Mouse (Mus musculus) forebrain, embryonic 12.5 days (tissue): ENCODE measurements around the gene Hsd17b6. TPM values are rescaled to one million over a fixed set of nuclear protein-coding genes. Genes with fewer than 3 reads are reported as not detected.
"Not testable (repeated sequence)": the region's sequence is repeated elsewhere in the genome, so short reads cannot be mapped to it uniquely, and the experiment has no call there.

ENCODE experiments used
- ATAC-seq: fragments of 200-750 bp; cut with Nextera tagmentation; 2 replicates; pipeline ENCODE4 v1.8.0; 2017; ENCODE audit warnings: moderate TSS enrichment; ENCODE audit not compliant: low FRiP score
- H3K27ac ChIP-seq: fragments of 300-500 bp; sonication (generic); 2 replicates; pipeline ENCODE4 v1.5.1; 2016; ENCODE audit warnings: mild to moderate bottlenecking
- H3K27me3 ChIP-seq: fragments of 300-500 bp; sonication (generic); 2 replicates; pipeline ENCODE4 v1.6.1; 2016; ENCODE audit warnings: mild to moderate bottlenecking
- H3K36me3 ChIP-seq: fragments of 300-500 bp; sonication (generic); replicated peaks from 2 replicates; pipeline ENCODE4 v1.6.1; 2016; ENCODE audit warnings: mild to moderate bottlenecking
- H3K4me1 ChIP-seq: fragments of 300-500 bp; sonication (generic); 2 replicates; pipeline ENCODE4 v1.6.1; 2016
- H3K4me2 ChIP-seq: fragments of 300-500 bp; sonication (generic); 2 replicates; pipeline ENCODE4 v1.6.1; 2016; ENCODE audit warnings: mild to moderate bottlenecking, moderate library complexity
- H3K4me3 ChIP-seq: fragments of 300-500 bp; sonication (generic); replicated peaks from 2 replicates; pipeline ENCODE4 v1.5.1; 2016; ENCODE audit warnings: mild to moderate bottlenecking
- H3K9ac ChIP-seq: fragments of 300-500 bp; sonication (generic); 2 replicates; pipeline ENCODE4 v1.6.1; 2016; ENCODE audit warnings: mild to moderate bottlenecking
- H3K9me3 ChIP-seq: fragments of 300-500 bp; sonication (generic); 2 replicates; pipeline ENCODE4 v1.6.1; 2016
- WGBS: fragments of 180-500 bp; shearing (Covaris S2); methylation state at CpG from one replicate; pipeline ENCODE4 v1.1.7; 2016; 5-methylcytosine and 5-hydroxymethylcytosine counted together
- polyA plus RNA-seq: library from polyadenylated mRNA; unstranded; fragments of >200 nt; fragmentation: Nextera tagmentation; extraction: Ambion mirVana; gene quantifications from 2 replicates; pipeline ENCODE4 v1.2.1, GENCODE M21; 2016

Gene Hsd17b6
- polyA plus RNA-seq: not detected in 2 replicates

GRCm38 (mm10) chr10:128007446-128007845 lies at the start of gene Hsd17b6:
TSS of gene Hsd17b6 (minus strand) at chr10:128007611.
- no peak within 1 kb of the TSS for H3K4me3 ChIP-seq
- H3K4me2 ChIP-seq: no peak within 1 kb of the TSS
- 95% methylated on average over 1 of the region's 1 CpGs for WGBS
- H3K9ac ChIP-seq: no peak within 1 kb of the TSS
- no peaks in the 10 kb centered on the region for H3K27me3 ChIP-seq
- H3K4me1 ChIP-seq: no peaks in the 10 kb centered on the region
- H3K36me3 ChIP-seq: no peaks in the 10 kb centered on the region
- H3K27ac ChIP-seq: no peak within 1 kb of the TSS
- H3K9me3 ChIP-seq: no peaks in the 10 kb centered on the region
- no peak for ATAC-seq

GRCm38 (mm10) chr10:128053001-128053400 lies 45.6 kb upstream of the Hsd17b6 start:
- Histone ChIP-seq H3K27ac (no peak overlapping the region), H3K9me3 (no peaks in the 10 kb centered on the region), H3K27me3 (no peaks in the 10 kb centered on the region), H3K9ac (no peak overlapping the region), H3K4me2 (no peak overlapping the region), H3K4me1 (peaks cover 5% of the 10 kb centered on the region), H3K4me3 (no peak overlapping the region), H3K36me3 (peaks cover 36% of the 10 kb centered on the region)
- no peak for ATAC-seq
- 93% methylated on average over 8 of the region's 8 CpGs for WGBS

GRCm38 (mm10) chr10:128052136-128052535 lies 44.7 kb upstream of the Hsd17b6 start:
- H3K27ac ChIP-seq, H3K9me3 ChIP-seq, ATAC-seq, H3K27me3 ChIP-seq, H3K4me3 ChIP-seq, H3K4me1 ChIP-seq, H3K9ac ChIP-seq, H3K4me2 ChIP-seq: not testable (repeated sequence)
- 91% methylated on average over 1 of the region's 2 CpGs for WGBS
- H3K36me3 ChIP-seq: peaks cover 41% of the 10 kb centered on the region

- H3K27ac ChIP-seq: no peak overlapping the region
- no peaks in the 10 kb centered on the region for H3K9me3 ChIP-seq
- no peak overlapping the region for H3K4me3 ChIP-seq
- H3K4me1 ChIP-seq: no peaks in the 10 kb centered on the region
- no peak overlapping the region for H3K4me2 ChIP-seq
- H3K9ac ChIP-seq: no peak overlapping the region
- 95% methylated on average over 5 of the region's 5 CpGs for WGBS
- no peaks in the 10 kb centered on the region for H3K27me3 ChIP-seq
- no peak for ATAC-seq
- H3K36me3 ChIP-seq: peaks cover 45% of the 10 kb centered on the region
Measured at GRCm38 (mm10) chr10:128051589-128051988, 44.2 kb upstream of the Hsd17b6 start.

GRCm38 (mm10) chr10:128050355-128050754 lies 42.9 kb upstream of the Hsd17b6 start:
- no peak overlapping the region for H3K4me2 ChIP-seq
- H3K9ac ChIP-seq: no peak overlapping the region
- WGBS: 78% methylated on average over 2 of the region's 2 CpGs
- H3K4me3 ChIP-seq: no peak overlapping the region
- no peak overlapping the region for H3K27ac ChIP-seq
- no peaks in the 10 kb centered on the region for H3K4me1 ChIP-seq
- no peak for ATAC-seq
- H3K36me3 ChIP-seq: peaks cover 57% of the 10 kb centered on the region
- no peaks in the 10 kb centered on the region for H3K9me3 ChIP-seq
- no peaks in the 10 kb centered on the region for H3K27me3 ChIP-seq

- Histone ChIP-seq H3K27ac (no peak overlapping the region), H3K4me2 (no peak overlapping the region), H3K36me3 (peaks cover 64% of the 10 kb centered on the region), H3K9ac (no peak overlapping the region), H3K27me3 (no peaks in the 10 kb centered on the region), H3K9me3 (no peaks in the 10 kb centered on the region), H3K4me3 (no peak overlapping the region), H3K4me1 (no peaks in the 10 kb centered on the region)
- WGBS: 92% methylated on average over 2 of the region's 2 CpGs
- ATAC-seq: no peak
Measured at GRCm38 (mm10) chr10:128049741-128050140, 42.3 kb upstream of the Hsd17b6 start.

- Histone ChIP-seq H3K4me2 (no peak overlapping the region), H3K27me3 (no peaks in the 10 kb centered on the region), H3K4me3 (no peak overlapping the region), H3K4me1 (peaks cover 6% of the 10 kb centered on the region), H3K27ac (no peak overlapping the region), H3K9me3 (no peaks in the 10 kb centered on the region), H3K36me3 (peaks cover 79% of the 10 kb centered on the region), H3K9ac (no peak overlapping the region)
- no peak for ATAC-seq
- WGBS: 89% methylated on average over 8 of the region's 8 CpGs
Measured at GRCm38 (mm10) chr10:128048157-128048556, 40.7 kb upstream of the Hsd17b6 start.

GRCm38 (mm10) chr10:128043041-128043835 lies 35.8 kb upstream of the Hsd17b6 start:
- Histone ChIP-seq H3K9me3 (no peaks in the 10 kb centered on the region), H3K4me2 (no peak overlapping the region), H3K4me3 (no peak overlapping the region), H3K27ac (no peak overlapping the region), H3K27me3 (no peaks in the 10 kb centered on the region), H3K9ac (no peak overlapping the region), H3K36me3 (peaks cover 93% of the 10 kb centered on the region), H3K4me1 (peaks cover 28% of the 10 kb centered on the region)
- 78% methylated on average over 3 of the region's 3 CpGs for WGBS
- ATAC-seq: no peak

- H3K9me3 ChIP-seq: no peaks in the 10 kb centered on the region
- peaks cover 35% of the 10 kb centered on the region for H3K4me1 ChIP-seq
- no peak overlapping the region for H3K9ac ChIP-seq
- no peak overlapping the region for H3K4me2 ChIP-seq
- peaks cover 90% of the 10 kb centered on the region for H3K36me3 ChIP-seq
- H3K4me3 ChIP-seq: no peak overlapping the region
- H3K27ac ChIP-seq: no peak overlapping the region
- H3K27me3 ChIP-seq: no peaks in the 10 kb centered on the region
- no peak for ATAC-seq
- 93% methylated on average over 3 of the region's 3 CpGs for WGBS
Measured at GRCm38 (mm10) chr10:128042466-128042865, 35.1 kb upstream of the Hsd17b6 start.

GRCm38 (mm10) chr10:128041636-128042035 lies 34.2 kb upstream of the Hsd17b6 start:
- peaks cover 43% of the 10 kb centered on the region for H3K4me1 ChIP-seq
- no peaks in the 10 kb centered on the region for H3K9me3 ChIP-seq
- H3K9ac ChIP-seq: no peak overlapping the region
- no peak overlapping the region for H3K4me3 ChIP-seq
- H3K27ac ChIP-seq: no peak overlapping the region
- peaks cover 86% of the 10 kb centered on the region for H3K36me3 ChIP-seq
- H3K4me2 ChIP-seq: no peak overlapping the region
- H3K27me3 ChIP-seq: no peaks in the 10 kb centered on the region
- no peak for ATAC-seq
- 75% methylated on average over 4 of the region's 4 CpGs for WGBS

- H3K9me3 ChIP-seq: no peaks in the 10 kb centered on the region
- WGBS: 88% methylated on average over 5 of the region's 5 CpGs
- H3K4me2 ChIP-seq: no peak overlapping the region
- no peak for ATAC-seq
- H3K36me3 ChIP-seq: peaks cover 73% of the 10 kb centered on the region
- no peaks in the 10 kb centered on the region for H3K27me3 ChIP-seq
- H3K4me3 ChIP-seq: no peak overlapping the region
- peaks cover 43% of the 10 kb centered on the region for H3K4me1 ChIP-seq
- H3K9ac ChIP-seq: 0 out of 2 replicates have a peak overlapping the region, but pooled peaks have one; percentile 21
- H3K27ac ChIP-seq: no peak overlapping the region
Measured at GRCm38 (mm10) chr10:128040293-128040692, 32.9 kb upstream of the Hsd17b6 start.

- 67% methylated on average over 3 of the region's 3 CpGs for WGBS
- H3K27me3 ChIP-seq: no peaks in the 10 kb centered on the region
- peaks cover 68% of the 10 kb centered on the region for H3K36me3 ChIP-seq
- H3K9me3 ChIP-seq: no peaks in the 10 kb centered on the region
- no peak overlapping the region for H3K9ac ChIP-seq
- no peak overlapping the region for H3K4me2 ChIP-seq
- no peak overlapping the region for H3K4me3 ChIP-seq
- H3K27ac ChIP-seq: peak overlapping the region; percentile 31; the same call in 1 of the 2 replicates
- H3K4me1 ChIP-seq: peaks cover 44% of the 10 kb centered on the region
- ATAC-seq: no peak
Measured at GRCm38 (mm10) chr10:128039858-128040257, 32.4 kb upstream of the Hsd17b6 start.

- Histone ChIP-seq H3K9ac (no peak overlapping the region; the same call in 1 of the 2 replicates), H3K4me3 (no peak overlapping the region), H3K4me2 (no peak overlapping the region), H3K4me1 (peaks cover 49% of the 10 kb centered on the region), H3K9me3 (no peaks in the 10 kb centered on the region), H3K27me3 (no peaks in the 10 kb centered on the region), H3K27ac (no peak overlapping the region), H3K36me3 (peaks cover 62% of the 10 kb centered on the region)
- no peak for ATAC-seq
- WGBS: 73% methylated on average over 5 of the region's 5 CpGs
Measured at GRCm38 (mm10) chr10:128039167-128039566, 31.8 kb upstream of the Hsd17b6 start.
